Mouse (Mus musculus): ENCODE results near the gene Xlr4a. TPM values are rescaled to one million over a fixed set of nuclear protein-coding genes. Genes with fewer than 3 reads are reported as not detected.
"Not testable (repeated sequence)": the region's sequence is repeated elsewhere in the genome, so short reads cannot be mapped to it uniquely, and the experiment has no call there.

The Xlr4a gene
- not detected for total RNA-seq (2021)
- long read RNA-seq, experiment 1: 0 reads
- long read RNA-seq, experiment 2: 0 reads

GRCm38 (mm10) chrX:73082267-73083055 is at the start of gene Xlr4a:
Gene Xlr4a, minus strand, starts transcription at chrX:73082478.
- not testable (repeated sequence) for H3K4me3 ChIP-seq; H3K27ac ChIP-seq; DNase-seq (ENCODE audit: low spot score in 2 of 2)

GRCm38 (mm10) chrX:73122859-73123829 is 40.9 kb upstream of the Xlr4a start:
- DNase-seq (ENCODE audit: low spot score in 2 of 2); H3K27ac ChIP-seq; H3K4me3 ChIP-seq: not testable (repeated sequence)

GRCm38 (mm10) chrX:73116747-73117146 is 34.5 kb upstream of the Xlr4a start, which contains the start of gene Gm14685:
Gene Gm14685, plus strand, starts transcription at chrX:73117047.
- not testable (repeated sequence) for H3K27ac ChIP-seq; DNase-seq (ENCODE audit: low spot score in 2 of 2); H3K4me3 ChIP-seq

DNA sequence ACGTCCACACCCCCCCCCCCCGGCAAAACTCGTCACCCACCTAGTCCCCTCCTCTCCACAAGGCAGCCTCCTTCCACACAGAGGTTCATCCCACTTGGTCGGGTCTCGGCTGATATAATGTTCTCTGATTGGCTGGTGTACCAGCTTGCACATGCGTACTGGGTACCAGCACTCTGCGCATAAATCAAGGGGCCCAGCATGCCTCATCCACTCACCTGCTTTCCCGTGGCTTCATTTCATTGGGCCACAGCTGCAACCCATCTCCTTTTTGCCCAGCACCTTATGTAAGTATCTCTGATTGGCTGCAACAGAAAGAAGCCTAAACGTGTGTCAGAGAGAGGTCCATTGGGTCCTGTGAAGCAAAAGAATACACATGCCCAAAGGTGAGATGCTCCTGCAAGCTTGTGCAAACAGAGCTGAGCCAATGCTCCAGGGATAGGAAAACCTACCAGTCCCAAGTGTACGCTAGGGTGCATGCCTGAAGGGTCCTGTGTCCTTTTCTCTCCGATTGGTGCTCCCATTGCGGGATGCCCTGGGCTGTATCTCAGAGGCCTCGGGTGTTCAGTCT is 14.7 kb upstream of the Xlr4a start, which contains the start of gene Xlr3a:
TSS of gene Xlr3a (minus strand) at position 155 of the 568 bp plus-strand sequence.
- not testable (repeated sequence) for DNase-seq (ENCODE audit: low spot score in 2 of 2); H3K4me3 ChIP-seq; H3K27ac ChIP-seq

DNA sequence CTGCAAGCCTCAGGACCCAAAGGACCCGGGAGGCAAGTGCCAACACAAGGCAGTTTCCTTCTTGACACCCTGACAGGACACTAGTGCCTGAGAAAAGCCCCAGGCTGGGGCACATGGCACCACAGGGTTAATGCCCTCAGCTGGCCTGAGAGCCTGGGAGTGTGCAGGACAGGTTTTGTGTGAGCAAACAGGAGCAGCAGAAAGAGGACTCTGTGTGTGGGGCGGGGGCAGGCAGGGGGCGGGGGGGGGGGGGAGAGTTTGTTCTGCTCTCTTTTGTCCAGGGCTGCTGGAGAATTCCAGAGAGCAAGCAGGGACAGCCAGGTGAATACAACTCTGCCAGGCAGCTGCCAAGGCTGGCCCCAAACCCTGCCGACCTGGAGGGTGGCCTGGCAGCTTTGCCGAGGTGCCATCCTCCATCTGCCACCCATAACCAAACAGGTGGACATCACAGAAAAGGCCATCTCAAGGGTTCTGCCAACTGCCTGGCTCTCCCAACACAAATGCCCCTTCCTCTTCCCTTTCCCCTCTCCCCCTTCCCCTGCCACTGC is 15.4 kb downstream of the Xlr4a start:
- not testable (repeated sequence) for H3K27ac ChIP-seq; DNase-seq (ENCODE audit: low spot score in 2 of 2); H3K4me3 ChIP-seq

GRCm38 (mm10) chrX:73064415-73064793 is 17.9 kb downstream of the Xlr4a start, which contains the start of gene Pnma3:
Gene Pnma3, plus strand, starts transcription at chrX:73064787.
- peak within 1 kb of the TSS; percentile 88 for H3K27ac ChIP-seq
- TF ChIP-seq CTCF (conservative IDR thresholded peaks at IDR 0.05): no peak
- H3K4me3 ChIP-seq: peak within 1 kb of the TSS; percentile 62
- no peak for DNase-seq (ENCODE audit: low spot score in 2 of 2)

GRCm38 (mm10) chrX:73063512-73064414 is 18.5 kb downstream of the Xlr4a start:
- Histone ChIP-seq H3K4me3 (peak overlapping the region; percentile 62), H3K27ac (peak overlapping the region; percentile 88)
- peak; percentile 20 to 23 for DNase-seq (ENCODE audit: low spot score in 2 of 2)
- no peak for TF ChIP-seq CTCF (conservative IDR thresholded peaks at IDR 0.05)

- Histone ChIP-seq H3K4me3 (no peak overlapping the region), H3K27ac (no peak overlapping the region)
- no peak for TF ChIP-seq CTCF (conservative IDR thresholded peaks at IDR 0.05)
- no peak for DNase-seq (ENCODE audit: low spot score in 2 of 2)
Observed at GRCm38 (mm10) chrX:73062323-73062722, 20.0 kb downstream of the Xlr4a start.

DNA sequence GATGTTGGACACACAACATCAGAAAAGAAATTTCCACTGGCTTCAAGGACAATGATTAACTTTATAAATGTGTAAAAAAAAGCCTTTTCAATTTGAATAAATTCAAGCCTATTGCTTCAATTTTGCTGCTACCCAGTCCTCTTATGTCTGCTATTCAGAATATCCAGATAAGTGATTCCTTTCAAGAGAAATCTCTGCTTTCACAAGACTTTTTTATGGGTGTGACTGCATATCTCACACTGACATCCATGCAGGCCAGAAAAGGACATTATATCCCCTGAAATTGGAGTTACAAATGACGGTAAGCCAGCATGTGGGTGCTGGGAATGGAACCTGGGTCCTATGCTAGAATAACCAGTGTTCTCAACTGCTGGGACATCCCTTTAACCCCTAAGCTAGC is 20.8 kb downstream of the Xlr4a start:
- Histone ChIP-seq H3K4me3 (no peak overlapping the region), H3K27ac (no peak overlapping the region)
- no peak for TF ChIP-seq CTCF (conservative IDR thresholded peaks at IDR 0.05)
- no peak for DNase-seq (ENCODE audit: low spot score in 2 of 2)

- DNase-seq (ENCODE audit: low spot score in 2 of 2): peak; percentile 90 to 94
Observed at GRCm38 (mm10) chrX:73053860-73054563, 28.3 kb downstream of the Xlr4a start.

DNA sequence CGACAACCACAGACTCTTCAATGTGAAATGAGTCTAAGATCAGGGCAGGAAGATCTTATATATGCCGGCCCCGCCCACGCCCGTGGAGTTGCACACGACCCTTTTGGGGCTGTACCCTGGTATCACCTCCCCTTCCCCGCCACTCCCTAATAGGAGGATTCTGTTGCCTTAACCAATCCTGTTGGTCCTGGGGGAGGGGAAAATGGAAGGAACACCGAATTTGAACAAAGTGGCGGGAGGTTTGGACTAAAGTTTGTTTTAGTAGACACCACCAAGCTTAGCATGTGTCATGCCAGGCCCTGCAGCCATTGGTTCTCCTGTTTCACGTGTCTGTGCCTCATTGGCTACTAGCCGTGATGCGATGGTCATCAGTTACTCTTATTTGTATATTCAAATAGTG is 42.6 kb downstream of the Xlr4a start:
- TF ChIP-seq CTCF (conservative IDR thresholded peaks at IDR 0.05): no peak
- H3K27ac ChIP-seq: no peak overlapping the region
- DNase-seq (ENCODE audit: low spot score in 2 of 2): no peak
- no peak overlapping the region for H3K4me3 ChIP-seq

More at GRCm38 (mm10) chrX:73053860-73054563, 28.3 kb downstream of the Xlr4a start:
- peak; percentile 89 for TF ChIP-seq CTCF (conservative IDR thresholded peaks at IDR 0.05)
- peak overlapping the region; percentile 15; the same call in 1 of the 2 replicates for H3K4me3 ChIP-seq
- H3K27ac ChIP-seq: 0 out of 2 replicates have a peak overlapping the region, but pooled peaks have one; percentile 53
